Mouse (Mus musculus) adipose tissue, adult 10 weeks (tissue): ENCODE data around the gene Gh. TPM values are rescaled to one million over a fixed set of nuclear protein-coding genes. Genes with fewer than 3 reads are reported as not detected.

Source experiments
- polyA plus RNA-seq: library from polyadenylated mRNA; stranded (reverse); fragments of 350-450 nt; fragmentation: Illumina TruSeq; extraction: RNeasy Lipid Tissue Mini Kit (QIAGEN cat#74804); gene quantifications from one replicate; pipeline ENCODE4 v1.2.3, GENCODE M21; 2014; ENCODE audit warnings: low read depth, low replicate concordance

Gh gene
- polyA plus RNA-seq: not detected

DNA sequence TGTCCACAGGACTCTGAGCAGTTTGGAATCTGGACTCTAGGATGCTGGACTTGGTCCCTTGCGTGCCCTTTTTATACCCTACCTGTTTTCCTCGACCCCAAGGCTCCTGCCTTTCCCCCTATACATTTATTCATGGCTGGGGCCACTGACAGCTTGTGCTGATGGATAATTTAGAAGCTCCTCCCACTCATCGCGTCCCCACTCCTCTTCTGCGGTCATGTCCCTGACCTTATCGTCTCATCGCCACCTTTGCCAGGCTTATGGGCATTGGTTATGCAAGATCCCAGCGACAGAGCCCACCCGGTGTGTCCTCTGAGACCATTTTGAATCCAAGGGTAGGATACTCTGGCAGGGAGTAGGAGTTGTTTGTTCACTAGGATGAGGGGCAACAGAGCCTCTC lies at the start of gene Gh:
Gh (minus strand) TSS at position 101 of the 400 bp plus-strand sequence.

GRCm38 (mm10) chr11:106314333-106314812 lies 12.7 kb upstream of the Gh start, which contains the start of gene Cd79b:
Gene Cd79b, minus strand, starts transcription at chr11:106314762.

GRCm38 (mm10) chr11:106276454-106276853 lies 25.2 kb downstream of the Gh start, which contains the start of gene Tcam1:
Gene Tcam1, plus strand, starts transcription at chr11:106276672.

GRCm38 (mm10) chr11:106272644-106273310 lies 28.9 kb downstream of the Gh start, which contains the start of gene Smarcd2:
Gene Smarcd2, minus strand, starts transcription at chr11:106272972.

GRCm38 (mm10) chr11:106255685-106256451 lies 45.8 kb downstream of the Gh start, which contains the start of the genes Ftsj3 and Psmc5:
Gene Ftsj3, minus strand, starts transcription at chr11:106256079.
Gene Psmc5, plus strand, starts transcription at chr11:106256154.

Other genes starting within 250 kb of the Gh start
- gene Taco1, start 235.8 kb downstream of the Gh start, polyA plus RNA-seq: 12.3 TPM
- gene Map3k3, start 217.3 kb downstream of the Gh start, polyA plus RNA-seq: 39.8 TPM
- gene Gm10840, start 141.0 kb downstream of the Gh start, polyA plus RNA-seq: 4.8 TPM
- gene Limd2, start 141.0 kb downstream of the Gh start, polyA plus RNA-seq: 43.2 TPM
- 21.7 TPM for gene Strada, start 99.7 kb downstream of the Gh start, polyA plus RNA-seq
- 76.2 TPM for gene Ccdc47, start 85.5 kb downstream of the Gh start, polyA plus RNA-seq
- gene Ddx42, start 84.9 kb downstream of the Gh start, polyA plus RNA-seq: 43.4 TPM
- gene Ftsj3, start 45.8 kb downstream of the Gh start, polyA plus RNA-seq: 37.5 TPM
- 123 TPM for gene Psmc5, start 45.7 kb downstream of the Gh start, polyA plus RNA-seq
- 55.6 TPM for gene Smarcd2, start 28.9 kb downstream of the Gh start, polyA plus RNA-seq
- 2.4 TPM for gene Tcam1, start 25.2 kb downstream of the Gh start, polyA plus RNA-seq
- gene Cd79b, start 12.9 kb upstream of the Gh start, polyA plus RNA-seq: 0.97 TPM
- 0.22 TPM for gene Scn4a, start 51.4 kb upstream of the Gh start, polyA plus RNA-seq
- 5.2 TPM for gene Prr29, start 63.6 kb upstream of the Gh start, polyA plus RNA-seq
- gene Icam2, start 86.2 kb upstream of the Gh start, polyA plus RNA-seq: 16.0 TPM
- gene Ern1, start 186.0 kb upstream of the Gh start, polyA plus RNA-seq: 44.1 TPM